Mouse (Mus musculus) neural tube, embryonic 11.5 days (tissue): Measurements from ENCODE around the gene Ing2. TPM values are rescaled to one million over a fixed set of nuclear protein-coding genes. Genes with fewer than 3 reads are reported as not detected.

Source experiments
- ATAC-seq: fragments of 200-750 bp; cut with Nextera tagmentation; 2 replicates; pipeline ENCODE4 v1.8.0; 2017; ENCODE audit warnings: moderate number of reproducible peaks, mild to moderate bottlenecking, moderate TSS enrichment, moderate library complexity; ENCODE audit not compliant: insufficient read depth, low FRiP score, low TSS enrichment
- DNase-seq: peaks from one replicate; pipeline ENCODE4 v3.0.0-alpha.2; 2015; ENCODE audit warnings: low spot score
- H3K27ac ChIP-seq: fragments of 300-500 bp; sonication (generic); 2 replicates; pipeline ENCODE4 v1.5.1; 2014; ENCODE audit warnings: low read depth, mild to moderate bottlenecking, low read length
- H3K27me3 ChIP-seq: fragments of 300-500 bp; sonication (generic); 2 replicates; pipeline ENCODE4 v1.6.1; 2014; ENCODE audit warnings: mild to moderate bottlenecking, low read length, mixed read lengths; ENCODE audit not compliant: control insufficient read depth, insufficient read depth
- H3K36me3 ChIP-seq: fragments of 300-500 bp; sonication (generic); 2 replicates; pipeline ENCODE4 v1.6.1; 2014; ENCODE audit warnings: mild to moderate bottlenecking, low read length, moderate library complexity, mixed read lengths; ENCODE audit not compliant: control insufficient read depth, insufficient read depth
- H3K4me1 ChIP-seq: fragments of 300-500 bp; sonication (generic); 2 replicates; pipeline ENCODE4 v1.6.1; 2014; ENCODE audit warnings: low read length, mixed read lengths; ENCODE audit not compliant: control insufficient read depth, insufficient read depth
- H3K4me2 ChIP-seq: fragments of 300-500 bp; sonication (generic); 2 replicates; pipeline ENCODE4 v1.6.1; 2014; ENCODE audit warnings: low read depth, mild to moderate bottlenecking, moderate library complexity
- H3K4me3 ChIP-seq: fragments of 300-500 bp; sonication (generic); 2 replicates; pipeline ENCODE4 v1.5.1; 2014; ENCODE audit warnings: low read depth, low read length
- H3K9ac ChIP-seq: fragments of 300-500 bp; sonication (generic); 2 replicates; pipeline ENCODE4 v1.6.1; 2014; ENCODE audit warnings: mild to moderate bottlenecking, low read length
- H3K9me3 ChIP-seq: fragments of 300-500 bp; sonication (generic); 2 replicates; pipeline ENCODE4 v1.6.1; 2016; ENCODE audit warnings: low read length; ENCODE audit not compliant: control insufficient read depth
- WGBS: fragments of 180-500 bp; shearing (Covaris S2); extraction: QIAGEN DNeasy Blood & Tissue Kit; methylation state at CpG from one replicate; pipeline ENCODE4 v1.1.7; 2014; 5-methylcytosine and 5-hydroxymethylcytosine counted together
- polyA plus RNA-seq: library from polyadenylated mRNA; unstranded; fragments of >200 nt; fragmentation: Nextera tagmentation; extraction: Ambion mirVana; gene quantifications from 2 replicates; pipeline ENCODE4 v1.2.1, GENCODE M21; 2014

The Ing2 gene
- 11.4 and 11.6 TPM in 2 replicates for polyA plus RNA-seq

DNA sequence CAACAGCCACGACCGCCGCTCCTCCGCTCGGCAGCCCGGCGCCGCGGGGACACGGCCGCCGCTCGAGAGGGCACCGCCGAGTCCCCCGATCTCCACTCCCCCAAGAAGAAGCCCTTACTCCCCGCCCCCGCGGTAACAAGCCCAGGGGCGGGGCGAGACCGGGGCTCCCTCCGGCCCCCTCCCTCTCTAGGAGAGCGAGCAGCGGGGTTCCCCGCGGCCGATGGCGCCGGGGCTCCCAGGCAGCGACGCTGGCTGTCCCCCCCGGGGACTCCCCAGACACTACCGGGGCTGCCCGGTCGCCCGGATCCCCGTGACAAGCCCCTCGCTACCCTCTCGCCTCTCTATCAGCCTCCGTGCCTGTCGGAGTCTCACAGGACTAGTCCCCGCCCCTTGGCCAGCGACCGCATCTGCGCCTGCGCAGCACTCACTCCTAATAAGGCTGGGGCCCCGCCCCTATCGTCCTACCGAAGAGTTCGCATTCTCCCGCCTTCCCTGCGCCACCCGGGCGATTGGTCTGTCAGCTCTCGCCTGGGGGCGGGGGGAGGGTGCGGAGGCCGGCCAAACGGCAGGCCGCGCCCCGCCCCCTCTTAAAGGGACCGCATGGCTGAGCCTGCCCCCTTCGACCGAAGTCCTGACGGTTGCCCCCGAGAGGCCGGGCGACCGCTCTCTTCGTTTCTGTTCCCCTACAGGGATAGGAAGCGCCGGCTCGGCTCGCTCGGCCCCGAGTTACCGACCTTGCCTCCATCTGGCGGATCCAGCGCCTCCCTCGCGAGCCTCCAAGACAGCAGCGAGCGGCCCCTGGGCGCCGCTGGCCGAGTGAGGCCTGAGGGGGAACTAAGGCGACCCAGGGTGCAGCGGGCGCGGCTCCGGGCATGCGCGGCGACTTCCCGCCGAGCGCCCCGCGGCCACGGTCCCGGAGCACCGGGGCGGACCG is at the start of gene Ing2:
Ing2 (minus strand) TSS at position 780 of the 934 bp plus-strand sequence.
- peak within 1 kb of the TSS; percentile 72 for H3K4me2 ChIP-seq
- under 1% methylated on average over 72 of the region's 106 CpGs for WGBS
- H3K27me3 ChIP-seq, result no peaks in the 10 kb centered on the region
- H3K4me1 ChIP-seq, result peaks cover 2% of the 10 kb centered on the region; the same call in 1 of the 2 replicates
- peak within 1 kb of the TSS; percentile 86 for H3K9ac ChIP-seq
- H3K4me3 ChIP-seq, result peak within 1 kb of the TSS; percentile 74
- H3K36me3 ChIP-seq, result no peaks in the 10 kb centered on the region
- H3K9me3 ChIP-seq, result no peaks in the 10 kb centered on the region
- H3K27ac ChIP-seq, result peak within 1 kb of the TSS; percentile 90
- peak; percentile 87 for ATAC-seq
- peak; percentile 100 for DNase-seq

DNA sequence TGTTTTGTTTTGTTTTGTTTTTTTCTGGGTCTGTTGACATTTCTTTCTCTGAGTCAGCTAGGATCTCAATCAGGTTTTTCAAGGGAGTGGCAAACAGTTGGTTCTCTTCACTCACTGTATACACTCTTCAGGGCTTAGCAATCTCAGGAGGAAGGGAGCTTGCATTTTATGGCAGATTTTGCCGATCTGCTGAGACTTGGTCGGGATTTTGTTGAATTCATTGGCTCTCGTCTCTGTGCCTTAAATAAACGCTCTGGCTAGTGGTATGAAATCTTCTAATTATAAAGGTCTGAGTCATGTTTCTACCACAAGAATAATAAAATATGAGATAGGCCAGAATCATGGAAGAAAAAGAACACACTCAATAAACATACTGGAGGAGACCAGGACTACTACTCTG is 46.3 kb upstream of the Ing2 start:
- Histone ChIP-seq H3K4me2 (no peak overlapping the region), H3K9ac (no peak overlapping the region), H3K4me1 (no peaks in the 10 kb centered on the region), H3K27me3 (no peaks in the 10 kb centered on the region), H3K4me3 (no peak overlapping the region), H3K36me3 (no peaks in the 10 kb centered on the region), H3K9me3 (no peaks in the 10 kb centered on the region), H3K27ac (no peak overlapping the region)
- 78% methylated on average over 4 of the region's 4 CpGs for WGBS
- no peak for ATAC-seq
- no peak for DNase-seq

DNA sequence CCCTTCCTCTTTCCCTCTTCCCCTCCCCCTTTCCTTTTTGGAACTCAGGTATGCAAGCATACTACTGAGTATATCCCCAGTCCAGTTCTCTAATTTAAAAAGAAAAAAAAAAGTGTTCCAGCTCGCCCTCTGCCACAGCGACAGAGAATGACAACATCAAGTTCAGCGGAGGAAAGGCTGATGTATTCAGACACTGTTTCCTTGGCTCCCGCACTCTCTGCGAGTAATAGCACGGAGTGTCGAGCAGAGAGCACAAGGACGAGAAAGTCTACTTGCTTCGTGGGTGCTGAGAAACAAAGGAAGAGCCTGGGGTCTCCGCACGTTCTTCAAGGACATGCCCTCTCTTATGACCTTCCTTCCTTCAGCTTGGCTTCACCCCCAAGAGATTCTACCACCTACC is 43.3 kb upstream of the Ing2 start:
- Histone ChIP-seq H3K36me3 (no peaks in the 10 kb centered on the region), H3K4me1 (peaks cover 2% of the 10 kb centered on the region; the same call in 1 of the 2 replicates), H3K4me2 (no peak overlapping the region), H3K27me3 (no peaks in the 10 kb centered on the region), H3K27ac (no peak overlapping the region), H3K9me3 (no peaks in the 10 kb centered on the region), H3K4me3 (no peak overlapping the region), H3K9ac (no peak overlapping the region)
- ATAC-seq (no peak), DNase-seq (no peak)
- WGBS, result 24% methylated on average over 11 of the region's 11 CpGs

DNA sequence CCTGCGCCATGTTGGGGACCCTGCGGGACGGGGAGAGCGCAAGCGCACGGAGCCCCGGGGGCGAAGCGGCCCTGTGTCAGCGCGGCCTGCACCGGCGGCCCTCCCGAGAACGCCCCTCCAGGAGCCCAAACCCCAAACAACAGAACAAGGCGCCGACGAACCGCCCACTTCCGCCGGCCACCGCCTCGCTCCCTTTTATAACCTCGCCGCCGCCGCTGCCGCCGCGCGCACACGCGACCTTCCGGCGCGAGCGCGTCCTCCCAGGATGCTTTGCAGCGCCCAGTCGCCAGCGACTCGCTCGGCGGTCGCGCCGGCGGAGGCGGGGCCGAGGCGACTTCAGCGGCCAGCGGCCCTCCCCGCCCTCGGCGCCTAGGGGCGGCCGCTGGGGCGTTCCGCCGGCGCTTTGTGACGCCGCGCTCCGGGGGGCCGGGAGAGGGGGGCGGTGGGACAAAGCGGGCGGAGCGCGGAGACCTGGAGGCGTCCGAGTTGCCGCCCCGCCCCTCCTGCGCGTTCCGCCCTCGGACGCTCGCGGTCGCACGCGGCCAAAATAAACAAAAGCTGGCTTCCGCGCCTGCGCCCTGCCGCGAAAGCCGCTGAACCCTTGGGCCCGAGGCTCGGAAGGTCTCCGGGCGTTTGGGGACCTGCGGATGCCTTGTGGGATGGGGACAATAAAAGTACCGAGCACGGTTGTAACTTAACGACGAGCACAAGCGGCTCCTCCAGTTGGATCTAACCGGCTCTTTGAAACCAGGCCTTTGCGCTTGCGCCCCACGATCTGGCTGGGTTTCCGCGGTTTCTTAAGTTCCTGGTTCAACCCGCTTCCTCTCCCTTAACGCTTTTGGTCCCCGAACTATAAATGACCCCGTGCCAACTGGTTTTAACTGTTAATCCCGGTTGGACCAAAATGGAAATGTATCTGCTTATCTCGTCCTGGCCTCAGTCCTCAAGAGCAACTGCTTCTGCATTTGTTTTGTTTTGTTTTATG is 38.7 kb upstream of the Ing2 start, which contains the start of gene Cdkn2aip:
Cdkn2aip (minus strand) TSS at position 172 of the 985 bp plus-strand sequence.
- WGBS, result under 1% methylated on average over 112 of the region's 114 CpGs
- peak; percentile 91 for ATAC-seq

DNA sequence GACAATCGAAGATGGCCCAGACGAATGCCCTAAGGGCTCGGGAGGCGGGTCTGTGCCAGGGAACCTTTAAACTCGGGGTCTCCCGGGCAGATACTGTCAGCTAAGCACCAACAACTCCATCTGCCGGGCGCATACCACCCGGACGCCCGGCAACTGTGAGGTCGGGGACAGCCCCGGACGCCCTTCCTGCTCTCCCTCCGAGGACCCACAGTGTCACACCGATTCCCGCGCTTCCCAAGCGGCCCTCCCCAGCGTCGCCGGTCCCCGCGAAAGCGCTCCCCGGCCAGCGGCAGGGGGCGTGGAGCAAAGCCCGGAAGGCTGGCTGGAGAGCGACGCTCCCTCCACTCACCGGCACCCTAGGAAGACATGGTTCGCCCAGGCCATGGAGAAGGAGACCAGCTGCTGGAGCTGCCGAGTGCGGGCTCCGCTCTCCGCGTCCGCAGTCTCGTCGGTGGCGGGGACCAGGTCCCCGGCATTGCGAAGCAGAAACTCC is 37.9 kb upstream of the Ing2 start:
- Histone ChIP-seq H3K4me1 (peaks cover 2% of the 10 kb centered on the region; the same call in 1 of the 2 replicates), H3K9me3 (no peaks in the 10 kb centered on the region), H3K4me3 (peak overlapping the region; percentile 96), H3K27ac (peak overlapping the region; percentile 94), H3K36me3 (peaks cover 4% of the 10 kb centered on the region; the same call in 1 of the 2 replicates), H3K9ac (peak overlapping the region; percentile 89), H3K27me3 (no peaks in the 10 kb centered on the region), H3K4me2 (peak overlapping the region; percentile 52)
- ATAC-seq, result peak; percentile 18
- WGBS, result 0% methylated on average over 44 of the region's 44 CpGs
- peak; percentile 68 for DNase-seq

More for the DNA sequence above, 38.7 kb upstream of the Ing2 start, which contains the start of gene Cdkn2aip:
- Histone ChIP-seq H3K4me1 (peaks cover 2% of the 10 kb centered on the region; the same call in 1 of the 2 replicates), H3K27ac (peak within 1 kb of the TSS; percentile 94), H3K4me2 (peak within 1 kb of the TSS; percentile 52), H3K36me3 (peaks cover 4% of the 10 kb centered on the region; the same call in 1 of the 2 replicates), H3K27me3 (no peaks in the 10 kb centered on the region), H3K9me3 (no peaks in the 10 kb centered on the region), H3K9ac (peak within 1 kb of the TSS; percentile 89), H3K4me3 (peak within 1 kb of the TSS; percentile 96)
- DNase-seq, result peak; percentile 98

DNA sequence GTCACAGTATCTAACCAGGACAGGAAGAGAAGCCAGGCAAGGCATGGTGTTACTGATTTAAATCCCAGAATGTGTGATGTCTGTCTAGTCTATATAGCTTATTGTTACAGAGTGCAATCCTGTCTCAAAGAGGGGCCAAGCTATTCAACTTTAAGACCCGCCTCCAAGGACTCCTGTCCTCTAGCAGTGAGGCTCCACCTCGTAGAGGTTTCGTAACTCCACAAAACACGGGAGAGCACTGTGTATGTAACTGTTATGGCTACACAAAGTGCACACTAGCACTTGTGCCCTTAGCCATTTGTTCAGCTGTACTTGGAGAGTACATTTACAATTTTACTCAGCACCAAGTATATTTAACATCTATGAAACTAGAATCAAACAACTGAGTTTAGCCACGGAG is 32.8 kb upstream of the Ing2 start:
- H3K27ac ChIP-seq, result no peak overlapping the region
- peaks cover 4% of the 10 kb centered on the region; the same call in 1 of the 2 replicates for H3K36me3 ChIP-seq
- no peak overlapping the region for H3K4me3 ChIP-seq
- 90% methylated on average over 5 of the region's 5 CpGs for WGBS
- H3K4me2 ChIP-seq, result no peak overlapping the region
- H3K4me1 ChIP-seq, result no peaks in the 10 kb centered on the region; the same call in 1 of the 2 replicates
- H3K27me3 ChIP-seq, result no peaks in the 10 kb centered on the region
- DNase-seq, result no peak
- no peak for ATAC-seq
- H3K9me3 ChIP-seq, result no peaks in the 10 kb centered on the region
- no peak overlapping the region for H3K9ac ChIP-seq

DNA sequence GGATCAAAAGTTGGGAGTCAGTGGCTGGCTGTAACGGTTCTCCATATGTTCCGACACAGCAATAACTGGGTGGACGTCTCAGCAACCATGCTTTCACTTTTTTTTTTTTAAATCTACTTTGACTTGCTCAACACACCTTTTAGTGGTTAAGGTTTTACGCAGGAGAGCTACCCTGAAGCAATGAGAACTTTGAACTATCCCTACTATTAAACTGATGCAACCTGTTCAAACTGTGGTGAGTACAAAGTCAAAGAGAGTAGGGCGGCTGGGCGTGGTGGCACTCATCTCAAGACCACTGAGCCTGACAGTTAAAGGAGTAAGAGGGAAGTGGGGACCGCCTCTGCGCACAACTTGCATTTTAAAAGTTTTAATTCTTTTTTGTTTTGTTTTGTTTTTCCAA is 31.4 kb upstream of the Ing2 start:
- no peak overlapping the region for H3K4me2 ChIP-seq
- H3K27me3 ChIP-seq, result no peaks in the 10 kb centered on the region
- ATAC-seq, result no peak
- H3K9me3 ChIP-seq, result no peaks in the 10 kb centered on the region
- H3K36me3 ChIP-seq, result peaks cover 4% of the 10 kb centered on the region; the same call in 1 of the 2 replicates
- no peak overlapping the region for H3K27ac ChIP-seq
- 94% methylated on average over 8 of the region's 8 CpGs for WGBS
- DNase-seq, result no peak
- H3K4me3 ChIP-seq, result no peak overlapping the region
- H3K4me1 ChIP-seq, result no peaks in the 10 kb centered on the region
- no peak overlapping the region for H3K9ac ChIP-seq

DNA sequence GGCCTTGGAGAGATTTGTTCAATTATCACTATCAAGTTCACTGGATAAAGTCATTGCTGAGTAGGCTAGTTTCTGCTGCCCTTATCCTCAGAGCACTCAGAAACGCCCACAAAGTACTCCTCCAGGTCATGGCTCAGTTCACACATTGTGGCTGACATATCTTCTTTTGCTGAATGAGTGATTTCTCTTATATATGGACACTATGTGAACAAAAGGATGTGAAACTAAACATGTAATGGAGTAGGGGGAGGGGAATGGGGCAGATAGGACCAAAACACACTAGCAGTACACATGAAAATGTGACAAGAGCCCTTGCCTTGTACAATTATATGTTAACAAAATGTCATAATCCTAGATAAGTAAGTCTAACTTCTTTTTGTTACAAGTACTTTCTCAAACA is 27.0 kb upstream of the Ing2 start:
- no peaks in the 10 kb centered on the region for H3K27me3 ChIP-seq
- H3K27ac ChIP-seq, result no peak overlapping the region
- no peak for DNase-seq
- no peaks in the 10 kb centered on the region for H3K4me1 ChIP-seq
- ATAC-seq, result no peak
- no peak overlapping the region for H3K4me2 ChIP-seq
- H3K9me3 ChIP-seq, result no peaks in the 10 kb centered on the region
- WGBS, result 64% methylated on average over 1 of the region's 1 CpGs
- no peaks in the 10 kb centered on the region for H3K36me3 ChIP-seq
- H3K9ac ChIP-seq, result no peak overlapping the region
- no peak overlapping the region for H3K4me3 ChIP-seq
